Mouse (Mus musculus): Measurements from ENCODE around the gene Atp23. TPM values are rescaled to one million over a fixed set of nuclear protein-coding genes. Genes with fewer than 3 reads are reported as not detected.

Atp23 gene
- 2.3 TPM for polyA plus RNA-seq (2014; fragmentation: Illumina TruSeq; extraction: RNeasy Lipid Tissue Mini Kit (QIAGEN cat#74804); ENCODE audit: low read depth, low replicate concordance)

DNA sequence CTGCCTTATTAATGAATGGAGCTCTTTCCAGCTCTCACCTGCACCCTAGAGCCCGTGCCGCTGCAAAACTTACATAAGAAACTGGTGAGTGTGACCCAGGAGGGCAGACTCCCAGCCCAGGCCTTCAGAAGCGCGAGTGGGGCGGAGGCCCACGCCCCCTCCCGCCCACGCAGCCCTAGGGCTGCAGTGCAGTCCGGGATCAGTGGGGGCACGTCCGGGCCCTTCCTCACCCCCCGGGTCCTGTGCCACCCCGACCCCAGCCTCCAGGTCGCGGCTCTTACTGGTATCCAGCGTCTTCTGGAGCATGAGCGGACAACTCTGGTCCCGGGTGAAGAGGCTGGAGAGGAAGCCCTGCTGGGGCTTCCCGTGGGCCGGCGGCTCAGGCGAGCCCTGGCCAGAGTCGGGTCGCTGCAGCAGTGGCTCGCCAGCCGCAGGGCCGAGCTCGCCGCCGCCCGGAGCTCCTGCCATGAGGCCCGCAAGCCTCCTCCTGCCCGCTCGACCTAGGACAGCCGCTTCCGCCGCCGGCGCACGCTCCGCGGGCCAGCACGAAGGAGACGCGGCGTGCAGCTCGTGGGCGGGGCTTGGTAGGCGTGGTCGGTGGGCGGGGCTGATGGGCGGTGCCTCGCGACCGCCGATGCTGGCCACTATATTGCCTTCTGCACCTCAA lies at the start of gene Atp23:
TSS of gene Atp23 (minus strand) at position 535 of the 667 bp plus-strand sequence.

Other genes with a start within 250 kb of the Atp23 start
- gene Ctdsp2, start 77.4 kb upstream of the Atp23 start, polyA plus RNA-seq (2014; fragmentation: Illumina TruSeq; extraction: RNeasy Lipid Tissue Mini Kit (QIAGEN cat#74804); ENCODE audit: low read depth, low replicate concordance), result 9.4 TPM
- not detected for gene Avil, start 99.4 kb upstream of the Atp23 start, polyA plus RNA-seq (2014; fragmentation: Illumina TruSeq; extraction: RNeasy Lipid Tissue Mini Kit (QIAGEN cat#74804); ENCODE audit: low read depth, low replicate concordance)
- gene Tsfm, start 129.5 kb upstream of the Atp23 start, polyA plus RNA-seq (2014; fragmentation: Illumina TruSeq; extraction: RNeasy Lipid Tissue Mini Kit (QIAGEN cat#74804); ENCODE audit: low read depth, low replicate concordance), result 10.8 TPM
- gene Mettl1, start 140.1 kb upstream of the Atp23 start, polyA plus RNA-seq (2014; fragmentation: Illumina TruSeq; extraction: RNeasy Lipid Tissue Mini Kit (QIAGEN cat#74804); ENCODE audit: low read depth, low replicate concordance), result 3.3 TPM
- not detected for gene Eef1akmt3, start 140.2 kb upstream of the Atp23 start, polyA plus RNA-seq (2014; fragmentation: Illumina TruSeq; extraction: RNeasy Lipid Tissue Mini Kit (QIAGEN cat#74804); ENCODE audit: low read depth, low replicate concordance)
- not detected for gene Cyp27b1, start 146.9 kb upstream of the Atp23 start, polyA plus RNA-seq (2014; fragmentation: Illumina TruSeq; extraction: RNeasy Lipid Tissue Mini Kit (QIAGEN cat#74804); ENCODE audit: low read depth, low replicate concordance)
- not detected for gene March9, start 158.8 kb upstream of the Atp23 start, polyA plus RNA-seq (2014; fragmentation: Illumina TruSeq; extraction: RNeasy Lipid Tissue Mini Kit (QIAGEN cat#74804); ENCODE audit: low read depth, low replicate concordance)
- gene Cdk4, start 162.2 kb upstream of the Atp23 start, polyA plus RNA-seq (2014; fragmentation: Illumina TruSeq; extraction: RNeasy Lipid Tissue Mini Kit (QIAGEN cat#74804); ENCODE audit: low read depth, low replicate concordance), result 18.1 TPM
- 166 TPM for gene Tspan31, start 168.9 kb upstream of the Atp23 start, polyA plus RNA-seq (2014; fragmentation: Illumina TruSeq; extraction: RNeasy Lipid Tissue Mini Kit (QIAGEN cat#74804); ENCODE audit: low read depth, low replicate concordance)
- gene Agap2, start 173.9 kb upstream of the Atp23 start, polyA plus RNA-seq (2014; fragmentation: Illumina TruSeq; extraction: RNeasy Lipid Tissue Mini Kit (QIAGEN cat#74804); ENCODE audit: low read depth, low replicate concordance), result not detected
- gene Os9, start 219.8 kb upstream of the Atp23 start, polyA plus RNA-seq (2014; fragmentation: Illumina TruSeq; extraction: RNeasy Lipid Tissue Mini Kit (QIAGEN cat#74804); ENCODE audit: low read depth, low replicate concordance), result 25.1 TPM